Mouse (Mus musculus): Measurements from ENCODE around the gene Col8a2. TPM values are rescaled to one million over a fixed set of nuclear protein-coding genes. Genes with fewer than 3 reads are reported as not detected.

Gene Col8a2
- 2.0 and 3.0 TPM in 2 replicates for polyA plus RNA-seq (2014; fragmentation: Nextera tagmentation; extraction: Ambion mirVana)

DNA sequence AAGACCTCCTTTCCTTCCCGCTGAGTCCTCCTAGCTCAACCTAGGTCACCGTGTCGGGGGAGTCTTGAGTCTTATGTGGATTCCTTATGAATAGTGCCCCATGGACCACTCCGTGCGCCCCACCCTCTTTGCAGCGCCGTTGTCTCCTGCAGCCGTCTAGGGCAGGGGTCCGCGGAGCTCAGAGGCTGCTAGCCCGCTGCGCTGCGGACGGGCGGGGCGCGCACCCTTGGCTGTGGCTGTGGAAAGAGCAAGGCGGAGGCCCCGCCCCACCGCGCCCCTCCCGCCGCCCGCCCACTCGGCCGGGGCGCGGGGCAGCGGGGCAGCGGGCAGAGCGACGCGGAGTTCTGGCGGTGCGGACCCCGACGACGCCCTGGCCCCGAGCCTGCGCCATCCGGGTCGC, at the start of gene Col8a2:
TSS of gene Col8a2 (plus strand) at position 302 of the 400 bp plus-strand sequence.
- Histone ChIP-seq H3K4me3 (ENCODE audit: low read depth, low read length) (peak within 1 kb of the TSS; percentile 40), H3K36me3 (ENCODE audit: control insufficient read depth, insufficient read depth, low read length) (no peaks in the 10 kb centered on the region), H3K9me3 (replicated peaks; ENCODE audit: control insufficient read depth, low read length) (no peaks in the 10 kb centered on the region), H3K4me2 (peak within 1 kb of the TSS; percentile 78), H3K9ac (ENCODE audit: low read depth, low read length) (peak within 1 kb of the TSS; percentile 40), H3K4me1 (ENCODE audit: control insufficient read depth, insufficient read depth, low read length) (peaks cover 6% of the 10 kb centered on the region; the same call in 1 of the 2 replicates), H3K27me3 (ENCODE audit: control insufficient read depth, insufficient read depth, low read length) (peaks cover 54% of the 10 kb centered on the region), H3K27ac (ENCODE audit: low read depth, low read length) (no peak within 1 kb of the TSS)
- WGBS (ENCODE audit: insufficient replicate concordance), result 2% methylated on average over 37 of the region's 42 CpGs
- peak; percentile 20; the same call in 1 of the 2 replicates for ATAC-seq (replicated peaks; ENCODE audit: insufficient number of reproducible peaks, low FRiP score, low TSS enrichment)

DNA sequence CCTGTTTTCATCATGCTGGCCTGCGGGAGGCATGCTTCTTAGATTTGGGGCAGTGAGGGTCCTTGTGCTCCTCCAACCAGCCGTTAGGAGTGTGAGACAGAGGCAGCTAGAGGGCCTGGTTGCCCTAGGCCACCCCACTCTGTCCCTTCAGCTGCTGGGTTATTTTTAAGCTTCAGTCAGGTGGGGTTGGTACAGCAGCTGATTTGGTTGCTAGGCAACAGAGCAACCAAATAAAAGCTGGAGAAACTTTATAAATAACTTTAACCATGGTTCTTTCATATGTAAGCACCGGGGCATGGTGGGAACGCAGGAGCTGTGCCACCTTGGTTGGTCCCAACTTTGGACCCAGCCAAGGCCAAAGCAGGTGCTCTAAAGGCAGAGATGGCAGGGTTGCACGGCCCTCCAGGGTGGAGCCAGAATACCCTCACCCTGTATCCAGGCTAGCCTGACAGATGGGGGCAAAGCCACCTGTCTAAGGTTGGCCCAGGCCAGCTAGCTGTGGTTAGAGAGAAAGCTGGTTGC, 48.8 kb upstream of the Col8a2 start:
- Histone ChIP-seq H3K9me3 (replicated peaks; ENCODE audit: control insufficient read depth, low read length) (no peaks in the 10 kb centered on the region), H3K9ac (ENCODE audit: low read depth, low read length) (peak overlapping the region; percentile 58; the same call in 1 of the 2 replicates), H3K27me3 (ENCODE audit: control insufficient read depth, insufficient read depth, low read length) (no peaks in the 10 kb centered on the region), H3K36me3 (ENCODE audit: control insufficient read depth, insufficient read depth, low read length) (peaks cover 68% of the 10 kb centered on the region), H3K4me1 (ENCODE audit: control insufficient read depth, insufficient read depth, low read length) (peaks cover 35% of the 10 kb centered on the region), H3K4me2 (peak overlapping the region; percentile 27), H3K4me3 (ENCODE audit: low read depth, low read length) (no peak overlapping the region), H3K27ac (ENCODE audit: low read depth, low read length) (peak overlapping the region; percentile 92)
- peak; percentile 71 for ATAC-seq (replicated peaks; ENCODE audit: insufficient number of reproducible peaks, low FRiP score, low TSS enrichment)
- WGBS (ENCODE audit: insufficient replicate concordance), result 46% methylated on average over 5 of the region's 5 CpGs

DNA sequence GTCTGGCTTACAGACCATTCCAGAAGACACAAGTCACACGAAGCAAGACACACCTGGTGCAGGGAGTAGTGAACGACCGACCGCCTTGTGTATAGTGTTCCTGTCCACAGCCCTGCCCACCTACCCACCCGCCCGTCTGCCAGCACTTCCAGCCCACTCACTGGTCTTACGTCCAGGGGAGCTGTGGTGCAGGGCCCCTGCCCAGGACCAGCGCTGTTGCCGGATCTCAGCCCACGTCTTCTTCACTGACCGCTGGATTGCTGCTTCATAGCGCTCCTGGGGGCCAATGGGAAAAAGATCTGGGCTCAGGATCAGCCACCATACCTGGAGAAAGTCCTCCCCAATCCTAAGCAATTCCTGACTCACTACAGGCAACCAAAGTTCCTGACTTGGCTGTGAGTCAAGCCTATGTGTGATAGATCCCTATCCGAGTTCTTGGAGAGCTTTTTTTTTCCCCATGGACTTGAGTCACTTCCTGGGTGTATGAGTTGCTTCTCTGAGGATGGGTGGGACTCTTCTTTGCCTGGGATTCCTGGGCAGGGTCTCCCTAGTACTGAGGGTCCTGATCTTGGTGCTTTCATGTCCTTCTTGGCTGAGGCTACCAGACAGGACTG, 46.6 kb upstream of the Col8a2 start:
- 87% methylated on average over 13 of the region's 13 CpGs for WGBS (ENCODE audit: insufficient replicate concordance)
- no peak overlapping the region for H3K4me3 ChIP-seq (ENCODE audit: low read depth, low read length)
- no peak overlapping the region for H3K27ac ChIP-seq (ENCODE audit: low read depth, low read length)
- no peak overlapping the region for H3K9ac ChIP-seq (ENCODE audit: low read depth, low read length)
- ATAC-seq (replicated peaks; ENCODE audit: insufficient number of reproducible peaks, low FRiP score, low TSS enrichment), result no peak
- H3K9me3 ChIP-seq (replicated peaks; ENCODE audit: control insufficient read depth, low read length), result no peaks in the 10 kb centered on the region
- no peak overlapping the region for H3K4me2 ChIP-seq
- peaks cover 39% of the 10 kb centered on the region for H3K4me1 ChIP-seq (ENCODE audit: control insufficient read depth, insufficient read depth, low read length)
- peaks cover 47% of the 10 kb centered on the region for H3K36me3 ChIP-seq (ENCODE audit: control insufficient read depth, insufficient read depth, low read length)
- no peaks in the 10 kb centered on the region for H3K27me3 ChIP-seq (ENCODE audit: control insufficient read depth, insufficient read depth, low read length)

DNA sequence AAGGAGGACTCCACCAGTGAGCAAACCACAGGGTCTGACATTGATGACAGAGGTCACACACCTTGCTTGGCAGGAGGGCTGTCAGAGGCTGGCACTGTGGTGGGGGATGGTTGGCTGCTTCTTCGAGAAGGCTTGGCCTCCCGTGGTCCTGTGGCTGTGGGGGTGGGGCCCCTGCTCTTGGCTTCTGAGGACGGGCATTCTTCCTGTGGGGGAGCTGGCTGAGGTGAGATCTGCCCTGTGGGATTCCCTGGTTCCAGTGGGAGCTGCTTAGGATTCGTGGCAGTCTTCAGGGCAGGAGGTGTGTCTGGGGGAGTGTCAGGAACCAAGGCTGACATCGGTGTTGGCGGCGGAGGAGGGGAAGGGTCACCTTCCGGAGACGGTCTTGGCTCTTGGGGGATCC, 44.6 kb upstream of the Col8a2 start:
- 0 out of 2 replicates have a peak overlapping the region, but pooled peaks have one; percentile 29 for H3K27ac ChIP-seq (ENCODE audit: low read depth, low read length)
- ATAC-seq (replicated peaks; ENCODE audit: insufficient number of reproducible peaks, low FRiP score, low TSS enrichment), result no peak
- H3K9ac ChIP-seq (ENCODE audit: low read depth, low read length), result 0 out of 2 replicates have a peak overlapping the region, but pooled peaks have one; percentile 39

DNA sequence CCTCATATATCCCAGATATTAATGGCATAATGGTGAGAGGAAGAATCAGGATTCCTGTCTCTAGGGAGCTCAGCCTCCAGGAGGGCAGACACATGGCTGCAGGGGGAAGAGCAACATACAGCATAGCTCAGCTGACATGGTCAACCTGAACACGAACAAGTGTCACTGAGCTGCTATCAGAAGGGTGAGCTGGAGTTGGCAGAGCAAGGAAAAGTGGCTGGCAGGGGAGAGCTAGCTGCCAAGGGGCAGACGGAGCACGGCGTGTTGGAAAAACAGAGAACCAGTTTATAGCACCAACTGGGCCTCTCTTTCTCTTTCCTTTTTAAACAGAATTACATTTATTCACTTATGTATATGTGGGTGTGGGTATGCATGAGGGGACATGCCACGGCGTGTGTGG, 44.1 kb upstream of the Col8a2 start:
- peaks cover 37% of the 10 kb centered on the region for H3K4me1 ChIP-seq (ENCODE audit: control insufficient read depth, insufficient read depth, low read length)
- no peak for ATAC-seq (replicated peaks; ENCODE audit: insufficient number of reproducible peaks, low FRiP score, low TSS enrichment)
- WGBS (ENCODE audit: insufficient replicate concordance), result 76% methylated on average over 6 of the region's 6 CpGs
- no peak overlapping the region for H3K9ac ChIP-seq (ENCODE audit: low read depth, low read length)
- H3K27me3 ChIP-seq (ENCODE audit: control insufficient read depth, insufficient read depth, low read length), result no peaks in the 10 kb centered on the region
- H3K4me3 ChIP-seq (ENCODE audit: low read depth, low read length), result no peak overlapping the region
- no peak overlapping the region for H3K4me2 ChIP-seq
- H3K9me3 ChIP-seq (replicated peaks; ENCODE audit: control insufficient read depth, low read length), result no peaks in the 10 kb centered on the region
- H3K27ac ChIP-seq (ENCODE audit: low read depth, low read length), result no peak overlapping the region
- peaks cover 25% of the 10 kb centered on the region for H3K36me3 ChIP-seq (ENCODE audit: control insufficient read depth, insufficient read depth, low read length)

More for the DNA sequence above, 44.6 kb upstream of the Col8a2 start:
- Histone ChIP-seq H3K4me3 (ENCODE audit: low read depth, low read length) (no peak overlapping the region), H3K36me3 (ENCODE audit: control insufficient read depth, insufficient read depth, low read length) (peaks cover 29% of the 10 kb centered on the region), H3K4me2 (no peak overlapping the region), H3K4me1 (ENCODE audit: control insufficient read depth, insufficient read depth, low read length) (peaks cover 43% of the 10 kb centered on the region), H3K9me3 (replicated peaks; ENCODE audit: control insufficient read depth, low read length) (no peaks in the 10 kb centered on the region), H3K27me3 (ENCODE audit: control insufficient read depth, insufficient read depth, low read length) (no peaks in the 10 kb centered on the region)
- WGBS (ENCODE audit: insufficient replicate concordance), result 24% methylated on average over 9 of the region's 9 CpGs

DNA sequence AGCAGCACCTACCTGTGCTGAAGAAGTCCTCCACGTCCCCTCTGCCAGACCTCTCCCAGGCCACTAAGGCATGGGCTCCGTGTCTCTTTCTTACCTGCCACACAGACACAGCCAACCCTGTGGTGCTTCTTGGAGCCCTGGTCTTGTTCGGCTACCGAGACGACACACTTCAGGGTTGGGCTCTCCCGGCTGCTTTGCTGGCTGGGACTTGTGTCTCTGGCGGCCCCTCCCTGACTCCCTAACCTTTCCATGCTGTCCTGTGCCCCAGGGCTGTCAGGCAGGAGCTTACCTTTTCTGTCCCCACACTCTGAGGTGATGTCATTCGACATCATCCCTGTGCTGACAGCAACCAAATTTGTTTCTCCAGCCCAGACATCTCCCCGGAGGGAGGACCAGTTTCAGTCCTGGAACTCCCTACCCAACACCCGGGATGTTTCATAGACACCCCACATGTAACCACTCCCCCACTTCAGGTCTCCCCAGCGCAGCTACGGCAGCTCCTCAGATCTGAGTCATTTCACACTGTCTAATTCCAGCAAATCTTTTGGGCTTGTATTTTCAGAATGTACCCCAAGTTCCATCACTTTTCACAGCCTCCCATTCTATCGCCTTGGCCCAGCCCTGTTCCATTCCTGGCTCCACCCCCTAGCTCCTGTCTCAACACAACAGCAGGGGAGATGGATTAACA, 40.2 kb upstream of the Col8a2 start:
- no peak overlapping the region for H3K4me2 ChIP-seq
- H3K27me3 ChIP-seq (ENCODE audit: control insufficient read depth, insufficient read depth, low read length), result no peaks in the 10 kb centered on the region
- no peak for ATAC-seq (replicated peaks; ENCODE audit: insufficient number of reproducible peaks, low FRiP score, low TSS enrichment)
- H3K36me3 ChIP-seq (ENCODE audit: control insufficient read depth, insufficient read depth, low read length), result peaks cover 7% of the 10 kb centered on the region
- no peak overlapping the region for H3K9ac ChIP-seq (ENCODE audit: low read depth, low read length)
- H3K27ac ChIP-seq (ENCODE audit: low read depth, low read length), result no peak overlapping the region
- no peak overlapping the region for H3K4me3 ChIP-seq (ENCODE audit: low read depth, low read length)
- H3K4me1 ChIP-seq (ENCODE audit: control insufficient read depth, insufficient read depth, low read length), result peaks cover 51% of the 10 kb centered on the region
- 72% methylated on average over 13 of the region's 13 CpGs for WGBS (ENCODE audit: insufficient replicate concordance)
- H3K9me3 ChIP-seq (replicated peaks; ENCODE audit: control insufficient read depth, low read length), result no peaks in the 10 kb centered on the region

DNA sequence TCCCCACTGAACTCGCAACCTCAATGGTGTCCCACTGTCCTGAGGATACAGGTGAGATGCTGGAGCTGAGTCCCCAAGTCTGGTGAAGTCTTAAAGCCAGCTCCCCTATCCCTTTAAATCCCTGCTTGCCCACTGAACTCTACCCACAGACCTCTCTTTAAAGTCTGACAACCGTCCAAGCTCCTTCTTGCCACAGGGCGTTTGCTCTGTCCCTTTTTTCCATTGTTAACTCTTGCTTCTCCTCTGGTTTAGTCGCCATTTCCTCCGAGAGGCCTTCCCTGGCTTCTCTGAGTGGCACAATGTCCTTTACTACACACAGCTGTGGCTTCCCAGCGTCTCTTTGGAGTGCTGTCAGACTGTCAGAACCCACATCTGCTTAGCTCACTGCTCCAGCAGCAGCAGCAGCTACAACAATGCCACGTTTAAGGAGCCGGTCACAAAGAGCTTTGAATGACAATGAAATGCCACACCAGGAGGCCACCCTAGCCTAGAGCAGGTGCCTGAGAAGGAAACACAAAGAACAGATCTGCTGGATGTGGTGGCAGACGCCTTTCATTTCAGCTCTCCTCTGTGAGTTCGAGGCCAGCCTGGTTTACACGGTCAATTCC, 38.2 kb upstream of the Col8a2 start:
- Histone ChIP-seq H3K9me3 (replicated peaks; ENCODE audit: control insufficient read depth, low read length) (no peaks in the 10 kb centered on the region), H3K27me3 (ENCODE audit: control insufficient read depth, insufficient read depth, low read length) (no peaks in the 10 kb centered on the region), H3K4me2 (no peak overlapping the region), H3K27ac (ENCODE audit: low read depth, low read length) (no peak overlapping the region), H3K4me3 (ENCODE audit: low read depth, low read length) (no peak overlapping the region), H3K4me1 (ENCODE audit: control insufficient read depth, insufficient read depth, low read length) (peaks cover 54% of the 10 kb centered on the region), H3K36me3 (ENCODE audit: control insufficient read depth, insufficient read depth, low read length) (no peaks in the 10 kb centered on the region), H3K9ac (ENCODE audit: low read depth, low read length) (no peak overlapping the region; the same call in 1 of the 2 replicates)
- ATAC-seq (replicated peaks; ENCODE audit: insufficient number of reproducible peaks, low FRiP score, low TSS enrichment), result no peak
- WGBS (ENCODE audit: insufficient replicate concordance), result 36% methylated on average over 11 of the region's 11 CpGs

DNA sequence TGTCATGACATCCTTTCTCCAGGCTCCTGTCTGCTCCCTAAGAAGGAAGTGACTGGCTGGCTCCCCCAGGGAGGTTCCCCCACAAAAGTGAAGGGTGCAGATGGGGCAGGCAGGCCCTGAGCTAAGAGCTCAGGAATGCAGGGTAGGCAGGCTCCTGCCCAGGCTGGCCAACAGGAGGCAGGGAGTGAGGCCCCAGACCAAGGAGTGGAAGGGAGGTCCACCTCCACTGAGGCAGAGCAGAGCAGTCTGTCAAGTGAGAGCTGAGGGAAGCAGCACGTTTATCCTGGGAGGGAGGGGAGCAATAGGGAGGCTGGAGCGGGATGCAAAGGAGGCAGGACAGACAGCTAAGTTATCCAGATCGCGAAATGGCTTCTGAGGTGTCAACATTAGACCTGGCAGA, 35.9 kb upstream of the Col8a2 start:
- Histone ChIP-seq H3K9ac (ENCODE audit: low read depth, low read length) (no peak overlapping the region), H3K4me1 (ENCODE audit: control insufficient read depth, insufficient read depth, low read length) (peaks cover 69% of the 10 kb centered on the region)
- 36% methylated on average over 4 of the region's 4 CpGs for WGBS (ENCODE audit: insufficient replicate concordance)

More for the DNA sequence above, 35.9 kb upstream of the Col8a2 start:
- Histone ChIP-seq H3K36me3 (ENCODE audit: control insufficient read depth, insufficient read depth, low read length) (no peaks in the 10 kb centered on the region), H3K9me3 (replicated peaks; ENCODE audit: control insufficient read depth, low read length) (no peaks in the 10 kb centered on the region), H3K4me2 (peak overlapping the region; percentile 39; the same call in 1 of the 2 replicates), H3K4me3 (ENCODE audit: low read depth, low read length) (0 out of 2 replicates have a peak overlapping the region, but pooled peaks have one; percentile 8), H3K27ac (ENCODE audit: low read depth, low read length) (peak overlapping the region; percentile 80), H3K27me3 (ENCODE audit: control insufficient read depth, insufficient read depth, low read length) (no peaks in the 10 kb centered on the region)
- no peak for ATAC-seq (replicated peaks; ENCODE audit: insufficient number of reproducible peaks, low FRiP score, low TSS enrichment)

Measured in heart, embryonic 11.5 days (tissue).